Mouse (Mus musculus) midbrain, embryonic 10.5 days (tissue): ENCODE measurements at regions not wholly inside any gene's neighbourhood (a gene's known extent, or its start where the extent isn't known, plus 50 kb on each side); places are given as distances from the start of the nearest gene placed in this dataset.

Source experiments
- DNase-seq: peaks from one replicate; pipeline ENCODE4 v3.0.0-alpha.2; 2017; ENCODE audit warnings: low spot score
- H3K27ac ChIP-seq: fragments of 300-500 bp; sonication (generic); replicated peaks from 2 replicates; pipeline ENCODE4 v1.5.1; 2016; ENCODE audit warnings: mild to moderate bottlenecking
- H3K27me3 ChIP-seq: fragments of 300-500 bp; sonication (generic); 2 replicates; pipeline ENCODE4 v1.6.1; 2016; ENCODE audit warnings: low read depth, mild to moderate bottlenecking; ENCODE audit not compliant: poor library complexity, severe bottlenecking
- H3K36me3 ChIP-seq: fragments of 300-500 bp; sonication (generic); 2 replicates; pipeline ENCODE4 v1.6.1; 2016; ENCODE audit warnings: mild to moderate bottlenecking, moderate library complexity
- H3K4me1 ChIP-seq: fragments of 300-500 bp; sonication (generic); 2 replicates; pipeline ENCODE4 v1.6.1; 2016
- H3K4me3 ChIP-seq: fragments of 300-500 bp; sonication (generic); 2 replicates; pipeline ENCODE4 v1.5.1; 2016; ENCODE audit warnings: mild to moderate bottlenecking, moderate library complexity
- H3K9me3 ChIP-seq: fragments of 300-500 bp; sonication (generic); replicated peaks from 2 replicates; pipeline ENCODE4 v1.6.1; 2016; ENCODE audit warnings: mild to moderate bottlenecking
- WGBS: fragments of 180-500 bp; shearing (Covaris S2); methylation state at CpG from one replicate; pipeline ENCODE4 v1.1.7; 2016; 5-methylcytosine and 5-hydroxymethylcytosine counted together

- H3K9me3 ChIP-seq = no peaks in the 10 kb centered on the region
- no peaks in the 10 kb centered on the region for H3K36me3 ChIP-seq
- DNase-seq = no peak
- H3K27me3 ChIP-seq = no peaks in the 10 kb centered on the region
- H3K4me1 ChIP-seq = no peaks in the 10 kb centered on the region
- 94% methylated on average over 5 of the region's 5 CpGs for WGBS
- H3K27ac ChIP-seq = no peak overlapping the region
- H3K4me3 ChIP-seq = no peak overlapping the region
Observed at GRCm38 (mm10) chr2:11355594-11355993, 183.7 kb downstream of the Prkcq start.
